Mouse (Mus musculus) erythroblast, embryonic 14.5 days (primary cell): ENCODE data around the gene Tnfrsf12a.

ENCODE experiments used
- GATA1 ChIP-seq: IDR thresholded peaks from 2 replicates; pipeline ENCODE4 v1.6.1; 2012; ENCODE audit warnings: low read length, inconsistent platforms, mixed read lengths
- TAL1 ChIP-seq: IDR thresholded peaks from 3 replicates; pipeline ENCODE4 v1.6.1; 2012; ENCODE audit warnings: low read length, inconsistent platforms, mixed read lengths

DNA sequence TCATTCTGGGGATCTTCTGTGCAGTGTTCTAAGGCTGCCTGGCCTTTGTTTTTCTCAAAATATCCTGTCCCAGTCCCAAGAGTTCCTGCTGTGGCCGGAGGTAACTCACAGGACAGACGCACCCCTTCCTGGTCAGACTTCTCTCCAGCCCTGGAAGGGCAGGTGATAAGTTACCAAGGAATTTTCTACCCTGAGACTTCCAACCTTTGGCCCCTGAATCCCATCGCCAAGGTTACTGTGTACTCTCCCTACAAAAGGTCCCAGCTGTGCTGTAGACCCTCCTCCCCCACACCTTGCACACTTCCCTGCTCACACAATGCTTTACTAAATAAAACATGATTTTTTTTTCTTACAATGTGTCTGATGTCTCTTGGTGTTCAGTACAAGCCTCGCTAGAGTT lies 4.8 kb upstream of the Tnfrsf12a start:
- TF ChIP-seq TAL1 (no peak), GATA1 (no peak)
